ENCODE assay signal across 8 mouse cellular contexts in genomic region chr6:92943057-92943781, GRCm38 (mm10). TPM values are rescaled to one million over a fixed set of nuclear protein-coding genes. Genes with fewer than 3 reads are reported as not detected.
A peak's percentile ranks its signal among the peaks of the same experiment; 100 is the strongest.
DNase-seq lines count a peak whose midpoint lies in the region; ATAC-seq and TF ChIP-seq lines count a peak whose summit lies in the region.

Gene Adamts9 (minus strand): TSS chr6:92943492.

- TF ChIP-seq CTCF in gastrocnemius, adult 2 months (IDR thresholded peaks at IDR 0.05) = peak; percentile 33; the same call in 1 of the 2 replicates

- H3K9me3 ChIP-seq in hindbrain, embryonic 12.5 days (replicated peaks) = peaks cover 4% of the 10 kb centered on the region

- H3K36me3 ChIP-seq in hindbrain, embryonic 12.5 days = no peaks in the 10 kb centered on the region

- peak within 1 kb of the TSS; percentile 88 for H3K4me3 ChIP-seq in gastrocnemius, adult 2 months
- H3K4me3 ChIP-seq in hindbrain, embryonic 12.5 days = peak within 1 kb of the TSS; percentile 57

- peaks cover 37% of the 10 kb centered on the region for H3K4me1 ChIP-seq in hindbrain, embryonic 12.5 days

- under 1% methylated on average over 65 of the region's 68 CpGs for WGBS in hindbrain, embryonic 12.5 days

- intact Hi-C loops in gastrocnemius, adult 2 months (cut with DNase I) = loop anchor here (2.0 to 10.0 kb wide), 4 partner anchors 71 to 502 kb away; no protein-coding TSS in a partner anchor

- DNase-seq in R1 (ENCODE audit: low read depth, low spot score) = peak; percentile 94
- peak; percentile 46 to 66 for DNase-seq in cerebellum, postnatal 10 days
- peak; percentile 93 for DNase-seq in gastrocnemius, adult 2 months
- DNase-seq in layer of hippocampus, postnatal 25 days (ENCODE audit: extremely low spot score in 1 of 2, low spot score in 1 of 2) = peak; percentile 21 to 28
- DNase-seq in lung, postnatal 36 days = peak; percentile 95
- DNase-seq in right cerebral cortex, postnatal 25 days = peak; percentile 32
- DNase-seq in c-Kit-positive CD71-positive TER-119-positive erythroid progenitor cells, embryonic 14.5 days (ENCODE audit: low spot score) = no peak

- peaks cover 63% of the 10 kb centered on the region for H3K27me3 ChIP-seq in hindbrain, embryonic 12.5 days

- H3K27ac ChIP-seq in gastrocnemius, adult 2 months = peak within 1 kb of the TSS; percentile 91
- peak within 1 kb of the TSS; percentile 67; the same call in 1 of the 2 replicates for H3K27ac ChIP-seq in hindbrain, embryonic 12.5 days

- peak within 1 kb of the TSS; percentile 66 for H3K9ac ChIP-seq in hindbrain, embryonic 12.5 days

- peak; percentile 64 for ATAC-seq in hindbrain, embryonic 12.5 days (ENCODE audit: low FRiP score)

- H3K4me2 ChIP-seq in hindbrain, embryonic 12.5 days (replicated peaks) = peak within 1 kb of the TSS; percentile 89

RNA-seq across cellular contexts. Expression of gene Adamts9, which starts in this region (rescaled TPM):
- 1 to 10 TPM; 8.5 to 8.9 TPM for total RNA-seq in gastrocnemius, adult 2 months (2021)
- polyA plus RNA-seq in hindbrain, embryonic 12.5 days (2016; fragmentation: Nextera tagmentation; extraction: Ambion mirVana) = 4.5 and 4.8 TPM in 2 replicates
- 1 to 10 TPM; 6.9 to 7.7 TPM for total RNA-seq in layer of hippocampus, postnatal 25 days (2021)
